Mouse (Mus musculus) urinary bladder, adult 18-20 months (tissue): ENCODE data around the gene Tmem251.

Source experiments
- DNase-seq, 2 experiments: peaks; one replicate each; pipeline ENCODE4 v3.0.0; 2022; ENCODE audit warnings: low spot score in 2 of 2, mixed read lengths in 2 of 2

The Tmem251 gene

DNA sequence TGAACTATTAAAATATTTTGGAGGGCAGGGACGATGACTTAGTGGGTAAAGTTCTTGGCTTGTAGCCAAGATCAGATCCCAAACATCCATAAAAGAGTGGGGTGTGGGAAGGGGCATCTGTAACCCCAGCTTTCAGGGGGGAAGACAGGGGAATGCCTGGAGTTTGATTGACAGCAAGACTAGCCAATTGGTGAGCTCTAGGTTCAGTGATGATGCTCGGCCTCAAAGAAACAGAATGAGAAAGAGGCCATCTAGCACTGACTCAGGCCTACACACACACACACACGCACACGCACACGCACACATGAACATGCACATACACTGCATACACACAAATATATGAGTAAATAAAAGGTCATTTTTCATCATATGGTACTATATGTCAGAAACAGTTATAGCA lies 33.7 kb upstream of the Tmem251 start:
- no peak for DNase-seq

DNA sequence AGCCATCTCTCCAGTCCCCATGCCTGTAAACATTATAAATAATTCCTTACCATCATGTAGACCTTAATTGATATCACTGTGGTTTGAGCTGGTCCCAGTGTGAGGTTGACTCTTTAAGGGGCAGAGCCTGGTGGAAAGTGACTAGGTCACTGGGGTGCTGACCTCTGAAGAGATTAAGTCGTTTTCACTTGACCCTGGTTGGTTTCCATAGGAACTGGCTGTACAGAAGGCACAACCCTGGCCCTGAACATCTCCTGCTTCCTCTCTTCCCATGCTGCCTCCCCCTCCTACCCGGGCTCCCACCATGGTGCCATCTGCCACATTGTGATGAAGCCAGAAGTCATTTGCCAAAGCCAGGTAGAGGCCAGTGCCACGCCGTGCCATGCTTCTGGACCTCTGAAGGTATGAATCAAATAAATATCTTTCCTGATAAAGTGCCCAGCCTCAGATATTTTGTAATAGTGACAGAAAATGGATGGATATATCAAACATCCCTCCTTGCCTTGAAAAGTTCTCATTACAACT lies 32.6 kb upstream of the Tmem251 start:
- no peak for DNase-seq

- no peak for DNase-seq
Observed at GRCm38 (mm10) chr12:102713153-102713865, 30.3 kb upstream of the Tmem251 start.

DNA sequence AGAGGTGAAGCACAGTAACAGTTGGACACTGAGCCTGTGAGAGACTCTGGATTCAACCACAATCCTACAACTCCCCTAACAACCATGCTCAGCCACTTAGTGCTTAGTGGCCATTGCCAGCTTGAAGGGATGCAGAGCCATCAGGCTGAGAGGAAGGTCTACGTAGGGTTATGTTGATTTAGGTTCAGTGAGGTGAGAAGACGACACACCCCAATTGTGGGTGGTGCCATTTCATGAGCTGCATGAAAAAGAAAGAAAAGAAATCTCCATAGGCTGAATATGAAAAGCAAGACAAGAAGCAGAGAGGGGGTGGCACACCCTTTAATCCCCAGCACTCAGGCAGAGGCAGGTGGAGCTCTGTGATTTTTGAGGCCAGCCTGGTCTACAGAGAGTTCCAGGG lies 29.4 kb upstream of the Tmem251 start:
- no peak for DNase-seq

- DNase-seq = no peak
Observed at GRCm38 (mm10) chr12:102714654-102715395, 28.7 kb upstream of the Tmem251 start.

GRCm38 (mm10) chr12:102719552-102720315 lies 23.8 kb upstream of the Tmem251 start:
- DNase-seq = no peak

DNA sequence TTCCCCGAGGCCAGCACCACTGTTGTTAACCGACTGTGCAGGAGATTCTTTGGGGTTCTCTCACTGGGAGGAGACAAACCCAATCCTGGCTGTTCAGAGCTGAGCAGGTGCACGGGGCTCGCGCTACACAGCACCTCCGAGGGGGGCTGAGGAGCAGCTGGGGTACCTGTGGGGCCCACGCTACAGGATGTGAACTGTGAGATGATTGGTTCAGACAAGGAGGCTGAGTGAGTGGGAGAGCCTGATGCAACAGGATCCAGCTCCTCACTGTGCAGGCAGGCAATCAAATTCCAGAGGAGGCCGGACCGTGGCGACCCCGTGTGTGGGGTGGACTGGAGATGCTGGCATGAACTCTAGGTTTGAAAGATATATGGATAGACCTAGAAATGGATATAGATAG lies 21.1 kb upstream of the Tmem251 start:
- no peak for DNase-seq

DNA sequence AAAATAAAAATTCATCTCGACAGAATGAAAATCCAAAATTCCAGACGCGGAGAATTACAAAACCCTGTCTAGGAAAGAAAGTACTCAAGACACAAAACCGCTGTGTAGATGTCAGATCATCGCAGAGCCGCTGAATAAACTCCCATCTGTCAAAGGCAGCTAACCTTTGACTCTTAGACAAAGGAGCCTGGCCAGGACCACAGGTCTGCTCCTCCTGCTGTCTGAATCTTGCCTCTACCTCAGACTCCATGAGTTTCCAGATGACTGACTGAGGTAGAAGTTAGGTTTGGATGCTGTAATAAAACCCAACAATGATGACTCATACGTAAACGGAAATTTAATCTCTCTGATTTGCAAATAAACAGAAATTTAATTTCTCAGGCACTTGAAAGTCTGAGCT lies 20.6 kb upstream of the Tmem251 start:
- DNase-seq = no peak

GRCm38 (mm10) chr12:102723861-102724260 lies 19.7 kb upstream of the Tmem251 start:
- DNase-seq = no peak

- DNase-seq = no peak
Observed at GRCm38 (mm10) chr12:102725146-102725545, 18.4 kb upstream of the Tmem251 start.

DNA sequence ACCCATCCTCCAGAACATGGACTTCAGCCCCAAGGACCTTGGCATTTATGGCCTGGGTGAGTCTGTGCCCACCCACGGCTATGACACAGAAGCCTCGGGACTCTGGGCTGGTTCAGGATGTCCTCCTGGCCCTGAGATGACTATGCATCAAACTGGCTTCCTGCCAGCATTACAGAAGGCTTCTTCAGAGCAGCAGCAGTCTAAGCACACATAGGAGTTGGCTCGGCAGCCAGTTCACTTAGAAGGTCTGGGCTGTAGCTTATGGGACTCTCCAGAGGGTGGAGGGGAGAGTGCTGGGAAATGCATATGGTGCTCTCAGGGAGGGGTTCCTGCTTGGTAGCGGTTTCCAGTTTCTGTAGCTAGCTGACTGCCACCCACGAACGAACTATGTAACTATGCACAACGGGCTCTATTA lies 17.8 kb upstream of the Tmem251 start:
- DNase-seq = no peak

- DNase-seq = no peak
Observed at GRCm38 (mm10) chr12:102729855-102730797, 13.4 kb upstream of the Tmem251 start.

- DNase-seq = no peak
Observed at GRCm38 (mm10) chr12:102730798-102731619, 12.6 kb upstream of the Tmem251 start.

- DNase-seq = no peak
Observed at GRCm38 (mm10) chr12:102733381-102733780, 10.2 kb upstream of the Tmem251 start.

DNA sequence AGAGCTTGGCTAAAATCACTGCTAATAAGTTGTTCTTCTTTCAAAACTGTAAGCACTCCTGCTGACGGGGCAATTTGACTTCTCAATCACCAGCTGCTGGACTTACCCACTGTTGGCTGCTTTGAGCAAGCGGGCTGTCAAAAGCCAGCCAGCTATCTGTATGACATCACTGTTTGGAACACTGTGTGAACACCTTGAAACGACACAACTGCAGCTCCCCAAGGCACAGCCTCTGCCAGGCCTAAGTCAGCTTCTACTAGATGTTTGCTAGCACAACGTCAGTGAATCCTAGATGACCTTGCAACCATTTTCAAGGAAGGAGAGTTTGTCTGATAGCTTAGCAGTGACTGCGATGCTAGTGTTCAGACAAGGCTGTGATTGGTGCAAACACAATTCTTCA lies 4.5 kb upstream of the Tmem251 start:
- no peak for DNase-seq

- DNase-seq = no peak
Observed at GRCm38 (mm10) chr12:102740285-102740684, 3.3 kb upstream of the Tmem251 start.

- no peak for DNase-seq
Observed at GRCm38 (mm10) chr12:102742056-102742455, 1.5 kb upstream of the Tmem251 start.

DNA sequence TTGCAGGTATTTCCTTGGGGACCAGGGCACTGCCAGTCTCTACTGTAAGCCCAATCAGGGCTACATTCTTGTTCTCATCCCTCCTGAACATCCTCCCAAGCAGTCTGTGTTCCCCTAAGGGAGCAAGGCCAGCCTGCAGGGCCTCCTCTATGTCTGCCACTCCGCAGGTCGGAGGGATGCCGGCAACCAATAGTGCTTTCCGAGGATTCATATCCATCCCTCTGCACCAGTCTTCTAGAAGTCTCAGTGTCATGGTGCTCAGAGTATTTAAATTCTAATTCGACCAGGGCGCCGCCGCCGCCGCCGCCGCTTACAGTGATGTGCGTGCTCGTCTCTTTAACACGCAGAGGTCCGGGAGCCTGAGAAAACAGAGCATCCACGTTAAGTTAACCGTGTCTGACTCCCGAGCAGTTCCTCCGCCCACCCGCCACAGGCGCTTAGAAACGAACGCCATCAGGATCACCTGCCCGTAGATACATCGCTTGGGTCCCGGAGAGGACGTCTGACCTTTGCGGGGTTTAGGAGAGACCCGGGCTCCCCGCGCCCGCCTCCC lies 450 bp upstream of the Tmem251 start:
- DNase-seq = no peak

GRCm38 (mm10) chr12:102744839-102745238 lies 1.3 kb downstream of the Tmem251 start:
- DNase-seq = no peak

DNA sequence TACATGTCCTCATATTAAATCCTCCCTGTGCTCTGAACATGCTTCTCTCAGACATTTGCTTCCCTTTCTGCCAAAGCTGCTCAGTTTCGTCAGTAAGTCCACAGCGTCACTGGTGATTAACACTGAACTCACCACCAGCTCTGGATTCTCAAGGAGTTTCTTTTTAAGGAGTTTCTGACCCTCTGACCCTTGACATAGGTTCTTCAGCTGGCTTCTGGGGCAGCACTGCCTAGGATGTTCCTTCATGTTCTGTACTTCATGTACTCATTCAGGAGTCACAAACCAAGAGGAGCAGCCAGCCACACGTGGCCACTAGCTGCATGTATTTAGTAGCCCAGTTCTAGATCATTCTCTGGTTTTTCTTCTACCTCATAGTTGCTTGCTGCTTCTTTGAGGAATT lies 4.7 kb downstream of the Tmem251 start:
- DNase-seq = no peak
